Mouse (Mus musculus): Measurements from ENCODE around the gene Fam234b.

The Fam234b gene

GRCm38 (mm10) chr6:135171736-135172135 is 26.0 kb upstream of the Fam234b start:
- in situ Hi-C loops (cut with MboI; ENCODE audit: low pct_unique_long_range_greater_than_20kb in 1 of 2, low sequenced_read_pairs in 2 of 2, unreplicated experiment in 1 of 2): no loop called here

DNA sequence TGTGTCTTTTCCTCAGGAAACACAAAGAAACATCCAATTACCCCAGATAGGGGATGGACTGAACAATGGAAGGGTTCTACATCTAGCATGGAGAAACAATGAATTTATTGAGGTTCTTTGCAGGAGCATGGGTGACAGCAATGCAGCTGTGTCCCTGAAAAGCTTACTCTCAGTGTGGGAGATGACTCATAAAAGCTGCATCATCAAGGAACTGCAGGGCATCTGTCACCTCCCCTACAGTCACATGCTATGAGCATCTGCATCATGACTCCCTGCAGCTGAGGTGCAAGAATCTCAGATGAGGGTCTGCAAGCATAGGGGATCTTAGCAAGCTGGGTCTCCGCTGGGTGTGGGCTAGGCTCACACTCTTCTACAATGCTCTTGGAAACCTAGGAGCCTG is 22.8 kb upstream of the Fam234b start:
- in situ Hi-C loops (cut with MboI; ENCODE audit: low pct_unique_long_range_greater_than_20kb in 1 of 2, low sequenced_read_pairs in 2 of 2, unreplicated experiment in 1 of 2): no loop called here

GRCm38 (mm10) chr6:135177271-135177670 is 20.5 kb upstream of the Fam234b start:
- in situ Hi-C loops (cut with MboI; ENCODE audit: low pct_unique_long_range_greater_than_20kb in 1 of 2, low sequenced_read_pairs in 2 of 2, unreplicated experiment in 1 of 2): no loop called here

DNA sequence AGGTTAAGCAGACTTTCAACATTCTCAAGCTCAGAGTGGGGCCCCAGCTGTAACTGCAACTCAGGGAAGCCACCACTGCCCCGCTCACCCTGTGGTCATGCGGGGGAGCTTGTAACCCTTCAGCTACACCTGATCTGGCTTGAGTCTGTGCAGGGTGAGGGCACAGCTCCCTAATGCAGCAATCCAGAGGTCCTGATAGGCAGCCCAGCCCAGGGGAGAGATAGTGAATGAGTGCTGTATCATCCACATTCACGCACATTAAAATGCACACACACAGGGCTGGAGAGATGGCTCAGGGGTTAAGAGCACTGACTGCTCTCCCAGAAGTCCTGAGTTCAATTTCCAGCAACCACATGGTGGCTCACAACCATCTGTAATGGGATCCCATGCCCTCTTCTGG is 19.2 kb upstream of the Fam234b start:
- in situ Hi-C loops (cut with MboI; ENCODE audit: low pct_unique_long_range_greater_than_20kb in 1 of 2, low sequenced_read_pairs in 2 of 2, unreplicated experiment in 1 of 2): no loop called here

DNA sequence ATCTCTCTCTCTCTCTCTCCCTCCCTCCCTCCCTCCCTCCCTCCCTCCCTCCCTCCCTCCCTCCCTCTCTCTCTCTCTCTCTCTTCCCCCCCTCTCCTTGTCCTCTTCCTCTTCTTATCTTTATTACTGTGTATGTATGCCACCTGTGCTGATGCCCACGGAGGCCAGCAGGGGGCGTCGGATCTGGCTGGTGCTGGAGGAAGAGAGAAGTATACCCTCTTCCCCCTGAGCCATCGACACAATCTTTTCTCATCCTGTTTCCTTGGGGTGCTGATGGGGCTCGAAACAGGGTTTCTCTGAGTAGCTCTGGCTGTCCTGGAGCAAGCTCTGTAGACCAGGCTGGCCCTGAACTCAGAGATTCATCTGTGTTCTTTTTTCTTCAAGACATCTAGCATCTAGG is 14.9 kb upstream of the Fam234b start:
- in situ Hi-C loops (cut with MboI; ENCODE audit: low pct_unique_long_range_greater_than_20kb in 1 of 2, low sequenced_read_pairs in 2 of 2, unreplicated experiment in 1 of 2): no loop called here

DNA sequence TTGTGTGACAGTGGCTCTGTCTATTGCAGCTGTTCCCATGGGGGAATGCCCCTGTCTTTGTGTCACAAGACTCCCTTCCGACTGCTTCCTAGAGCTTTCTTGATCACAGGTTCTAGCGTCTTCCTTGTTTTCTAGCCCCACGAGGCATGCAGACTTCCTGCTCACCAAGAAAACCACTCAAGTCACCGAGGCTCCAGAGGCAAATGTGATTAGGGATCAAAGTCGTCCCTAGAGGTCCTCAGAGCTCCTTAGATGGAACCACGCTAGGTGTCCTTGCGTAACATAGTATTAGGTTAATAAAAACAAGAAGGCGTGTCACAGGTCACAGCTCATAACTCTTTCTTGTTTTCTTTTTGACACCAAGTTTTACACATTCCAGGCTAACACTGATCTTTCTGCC is 13.8 kb upstream of the Fam234b start:
- in situ Hi-C loops (cut with MboI; ENCODE audit: low pct_unique_long_range_greater_than_20kb in 1 of 2, low sequenced_read_pairs in 2 of 2, unreplicated experiment in 1 of 2): no loop called here

GRCm38 (mm10) chr6:135187076-135187917 is 10.5 kb upstream of the Fam234b start:
- in situ Hi-C loops (cut with MboI; ENCODE audit: low pct_unique_long_range_greater_than_20kb in 1 of 2, low sequenced_read_pairs in 2 of 2, unreplicated experiment in 1 of 2): no loop called here

- in situ Hi-C loops (cut with MboI; ENCODE audit: low pct_unique_long_range_greater_than_20kb in 1 of 2, low sequenced_read_pairs in 2 of 2, unreplicated experiment in 1 of 2): no loop called here
These were observed 9.1 kb upstream of the Fam234b start for GRCm38 (mm10) chr6:135188629-135189028.

GRCm38 (mm10) chr6:135190122-135190521 is 7.7 kb upstream of the Fam234b start:
- in situ Hi-C loops (cut with MboI; ENCODE audit: low pct_unique_long_range_greater_than_20kb in 1 of 2, low sequenced_read_pairs in 2 of 2, unreplicated experiment in 1 of 2): no loop called here

DNA sequence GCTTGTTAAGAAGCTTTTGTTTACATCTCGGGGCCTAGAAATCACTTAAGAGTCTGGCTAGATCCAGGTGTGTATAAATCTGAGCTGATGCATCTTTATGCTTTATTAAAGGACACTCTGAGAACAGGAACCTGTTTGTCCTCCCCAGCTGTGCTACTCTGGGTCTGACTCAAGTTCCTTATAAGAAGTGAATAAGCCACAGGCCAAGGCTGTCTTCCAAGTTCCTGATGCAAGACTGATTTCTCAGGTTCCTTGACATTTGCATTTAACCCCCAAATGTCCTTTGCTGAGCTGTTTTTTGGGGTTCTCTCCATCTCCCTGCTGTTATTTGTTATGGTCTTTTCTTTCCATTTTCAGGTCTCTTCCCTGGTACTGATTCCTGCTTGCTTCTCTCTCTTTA is 5.9 kb upstream of the Fam234b start:
- in situ Hi-C loops (cut with MboI; ENCODE audit: low pct_unique_long_range_greater_than_20kb in 1 of 2, low sequenced_read_pairs in 2 of 2, unreplicated experiment in 1 of 2): no loop called here

DNA sequence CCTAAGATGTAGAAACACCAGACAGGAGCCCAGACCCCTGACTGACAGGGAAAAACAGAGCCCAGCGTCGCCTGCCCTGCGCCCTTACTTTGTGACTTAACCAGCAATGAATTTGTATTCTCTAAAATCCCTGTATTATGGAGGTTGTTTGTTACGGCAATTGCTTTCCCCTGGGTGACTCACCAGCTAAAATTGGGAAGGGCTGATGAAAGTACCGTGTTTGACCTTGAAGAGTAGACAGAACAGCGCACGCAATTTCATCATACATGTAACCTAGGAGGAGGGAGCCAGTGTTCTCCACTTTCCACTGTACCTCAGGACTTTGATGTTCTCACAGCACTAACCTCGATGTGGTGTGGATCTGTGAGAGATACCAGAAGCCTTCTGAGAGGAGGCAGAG is 4.8 kb upstream of the Fam234b start:
- in situ Hi-C loops (cut with MboI; ENCODE audit: low pct_unique_long_range_greater_than_20kb in 1 of 2, low sequenced_read_pairs in 2 of 2, unreplicated experiment in 1 of 2): no loop called here

DNA sequence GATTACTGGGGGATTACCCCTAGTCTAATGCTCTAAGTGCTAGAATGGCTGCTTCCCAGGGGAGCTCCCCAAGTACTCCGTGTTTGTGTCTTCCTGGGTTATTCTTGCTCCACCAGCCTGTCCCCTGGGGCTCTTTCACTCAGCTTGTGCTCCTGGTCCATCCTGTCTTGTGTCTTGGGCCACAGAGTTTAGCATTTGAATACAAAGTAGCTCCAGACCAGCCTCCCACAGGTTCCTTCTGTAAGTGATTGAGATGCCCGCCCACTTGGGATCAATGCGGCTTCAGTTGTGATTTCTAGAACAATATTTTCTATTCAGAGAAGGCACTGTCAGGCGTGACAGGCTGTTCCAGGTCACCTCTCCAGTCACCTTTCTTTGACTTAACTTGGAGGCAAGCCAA is 4.0 kb upstream of the Fam234b start:
- in situ Hi-C loops (cut with MboI; ENCODE audit: low pct_unique_long_range_greater_than_20kb in 1 of 2, low sequenced_read_pairs in 2 of 2, unreplicated experiment in 1 of 2): no loop called here

GRCm38 (mm10) chr6:135194907-135195306 is 2.9 kb upstream of the Fam234b start:
- in situ Hi-C loops (cut with MboI; ENCODE audit: low pct_unique_long_range_greater_than_20kb in 1 of 2, low sequenced_read_pairs in 2 of 2, unreplicated experiment in 1 of 2): no loop called here

DNA sequence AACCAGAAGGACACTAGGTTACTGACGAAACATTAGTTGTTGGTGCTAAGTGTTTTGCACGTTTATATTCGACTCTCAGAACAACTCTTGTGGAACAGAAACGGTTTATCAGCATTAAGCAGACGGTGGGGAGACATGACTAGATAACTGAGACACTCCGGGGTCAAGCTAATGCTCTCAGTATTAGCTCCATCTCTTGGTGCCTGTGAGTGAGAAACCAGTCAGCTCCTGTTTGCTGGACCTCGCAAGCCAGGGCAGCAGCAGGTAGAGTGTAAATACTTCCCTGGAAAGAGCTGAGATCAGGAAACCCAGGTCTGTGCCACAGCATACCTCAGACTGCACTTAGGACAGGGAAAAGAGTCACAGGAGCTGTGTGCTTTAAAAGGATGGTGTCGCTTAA is 1.1 kb upstream of the Fam234b start:
- in situ Hi-C loops (cut with MboI; ENCODE audit: low pct_unique_long_range_greater_than_20kb in 1 of 2, low sequenced_read_pairs in 2 of 2, unreplicated experiment in 1 of 2): no loop called here

GRCm38 (mm10) chr6:135197446-135197845 is 331 bp upstream of the Fam234b start:
- in situ Hi-C loops (cut with MboI; ENCODE audit: low pct_unique_long_range_greater_than_20kb in 1 of 2, low sequenced_read_pairs in 2 of 2, unreplicated experiment in 1 of 2): no loop called here

DNA sequence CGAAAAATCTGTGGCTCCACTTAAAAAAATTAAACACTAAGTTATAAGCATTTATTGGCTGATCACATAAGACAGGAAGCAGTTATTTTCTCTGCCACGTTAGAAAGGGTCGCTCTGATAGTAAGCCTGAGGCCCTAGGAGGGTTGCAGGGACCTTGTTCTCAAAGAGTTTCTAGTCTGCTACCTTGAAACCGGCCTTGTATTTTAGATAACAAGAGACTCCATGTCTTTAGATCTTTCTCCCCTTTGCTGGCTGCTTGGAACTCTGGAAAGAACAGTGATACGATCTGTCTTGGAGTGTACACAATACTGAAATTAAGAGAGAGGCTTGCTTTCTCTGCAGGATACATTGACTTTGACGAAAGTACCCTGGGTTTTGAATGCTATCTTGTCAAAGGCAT is 949 bp downstream of the Fam234b start:
- in situ Hi-C loops (cut with MboI; ENCODE audit: low pct_unique_long_range_greater_than_20kb in 1 of 2, low sequenced_read_pairs in 2 of 2, unreplicated experiment in 1 of 2): no loop called here

DNA sequence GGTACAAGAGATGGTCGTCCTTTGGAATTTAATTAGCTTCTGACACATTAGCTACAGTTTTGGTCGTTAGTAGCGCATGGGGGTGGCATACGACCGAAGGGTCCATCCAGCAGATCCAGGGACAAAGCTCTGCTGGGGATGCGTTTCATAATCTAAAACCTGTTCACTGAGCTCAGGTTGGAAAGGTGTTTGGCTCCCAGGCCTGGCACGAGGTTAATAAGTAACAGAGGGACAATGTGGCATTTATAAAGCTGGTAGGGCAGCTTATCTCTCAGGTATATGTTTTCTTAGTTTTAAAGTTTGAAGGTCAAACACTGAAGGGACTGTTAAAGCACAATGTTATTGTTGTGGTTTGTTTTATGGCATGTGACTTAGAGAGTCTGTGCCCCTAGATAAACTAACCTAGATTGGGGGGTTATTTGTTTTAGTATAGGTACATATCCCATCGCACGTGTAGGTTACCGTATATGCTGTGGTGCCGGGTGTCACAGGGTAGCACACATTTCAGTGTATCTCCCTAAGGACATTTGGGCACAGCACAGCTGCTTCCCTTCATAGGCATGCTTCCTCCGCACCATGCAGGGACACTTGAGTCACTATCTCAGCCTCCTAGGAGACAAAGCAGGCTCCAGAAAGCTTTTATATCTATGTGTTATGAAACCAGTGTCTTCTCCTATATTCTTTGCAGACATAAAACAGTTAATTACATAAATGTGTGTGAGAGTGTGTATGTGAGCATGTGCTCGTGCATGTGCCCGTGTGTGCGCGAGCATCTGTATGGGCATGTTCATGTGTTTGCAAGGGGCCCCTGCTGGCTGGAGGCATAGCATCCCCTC is 2.6 kb downstream of the Fam234b start:
- in situ Hi-C loops (cut with MboI; ENCODE audit: low pct_unique_long_range_greater_than_20kb in 1 of 2, low sequenced_read_pairs in 2 of 2, unreplicated experiment in 1 of 2): no loop called here

- in situ Hi-C loops (cut with MboI; ENCODE audit: low pct_unique_long_range_greater_than_20kb in 1 of 2, low sequenced_read_pairs in 2 of 2, unreplicated experiment in 1 of 2): no loop called here
These were observed 4.9 kb downstream of the Fam234b start for GRCm38 (mm10) chr6:135202668-135203067.

GRCm38 (mm10) chr6:135203737-135204136 is 6.0 kb downstream of the Fam234b start:
- in situ Hi-C loops (cut with MboI; ENCODE audit: low pct_unique_long_range_greater_than_20kb in 1 of 2, low sequenced_read_pairs in 2 of 2, unreplicated experiment in 1 of 2): no loop called here

GRCm38 (mm10) chr6:135204869-135205268 is 7.1 kb downstream of the Fam234b start:
- in situ Hi-C loops (cut with MboI; ENCODE audit: low pct_unique_long_range_greater_than_20kb in 1 of 2, low sequenced_read_pairs in 2 of 2, unreplicated experiment in 1 of 2): no loop called here

Measured in mouse embryonic stem cell (cell line).